Mouse (Mus musculus) limb, embryonic 12.5 days (tissue): Measurements from ENCODE around the gene Themis2. TPM values are rescaled to one million over a fixed set of nuclear protein-coding genes. Genes with fewer than 3 reads are reported as not detected.
"Not testable (repeated sequence)": the region's sequence is repeated elsewhere in the genome, so short reads cannot be mapped to it uniquely, and the experiment has no call there.

Experiments used
- ATAC-seq: fragments of 200-750 bp; cut with Nextera tagmentation; 2 replicates; pipeline ENCODE4 v1.8.0; 2017; ENCODE audit warnings: low read depth, moderate TSS enrichment; ENCODE audit not compliant: insufficient number of reproducible peaks, insufficient read depth, low FRiP score, low TSS enrichment
- H3K27ac ChIP-seq: fragments of 300-500 bp; sonication (generic); 2 replicates; pipeline ENCODE4 v1.5.1; 2016; ENCODE audit warnings: mild to moderate bottlenecking, moderate library complexity
- H3K27me3 ChIP-seq: fragments of 300-500 bp; sonication (generic); 2 replicates; pipeline ENCODE4 v1.6.1; 2016; ENCODE audit warnings: mild to moderate bottlenecking, moderate library complexity
- H3K36me3 ChIP-seq: fragments of 300-500 bp; sonication (generic); 2 replicates; pipeline ENCODE4 v1.6.1; 2016; ENCODE audit warnings: mild to moderate bottlenecking, moderate library complexity
- H3K4me1 ChIP-seq: fragments of 300-500 bp; sonication (generic); replicated peaks from 2 replicates; pipeline ENCODE4 v1.6.1; 2016
- H3K4me2 ChIP-seq: fragments of 300-500 bp; sonication (generic); 2 replicates; pipeline ENCODE4 v1.6.1; 2016; ENCODE audit warnings: mild to moderate bottlenecking, moderate library complexity
- H3K4me3 ChIP-seq: fragments of 300-500 bp; sonication (generic); replicated peaks from 2 replicates; pipeline ENCODE4 v1.5.1; 2016; ENCODE audit warnings: mild to moderate bottlenecking
- H3K9ac ChIP-seq: fragments of 300-500 bp; sonication (generic); replicated peaks from 2 replicates; pipeline ENCODE4 v1.6.1; 2016; ENCODE audit warnings: mild to moderate bottlenecking, moderate library complexity
- H3K9me3 ChIP-seq: fragments of 300-500 bp; sonication (generic); 2 replicates; pipeline ENCODE4 v1.6.1; 2016; ENCODE audit warnings: mild to moderate bottlenecking, moderate library complexity
- WGBS: fragments of 180-500 bp; shearing (Covaris S2); methylation state at CpG from one replicate; pipeline ENCODE4 v1.1.7; 2016; 5-methylcytosine and 5-hydroxymethylcytosine counted together
- polyA plus RNA-seq: library from polyadenylated mRNA; unstranded; fragments of >200 nt; fragmentation: Nextera tagmentation; extraction: Ambion mirVana; gene quantifications from 2 replicates; pipeline ENCODE4 v1.2.1, GENCODE M21; 2016

The Themis2 gene
- polyA plus RNA-seq, 1 experiment from 2014 or later, result 0.24 TPM

GRCm38 (mm10) chr4:132749258-132749982, 46.8 kb downstream of the Themis2 start:
- Histone ChIP-seq H3K27me3 (no peaks in the 10 kb centered on the region), H3K9me3 (no peaks in the 10 kb centered on the region), H3K4me3 (no peak overlapping the region), H3K36me3 (no peaks in the 10 kb centered on the region), H3K27ac (no peak overlapping the region), H3K4me1 (no peaks in the 10 kb centered on the region), H3K4me2 (no peak overlapping the region), H3K9ac (no peak overlapping the region)
- 78% methylated on average over 6 of the region's 6 CpGs for WGBS
- ATAC-seq, result no peak

- Histone ChIP-seq H3K4me3 (no peak overlapping the region), H3K27me3 (no peaks in the 10 kb centered on the region), H3K27ac (no peak overlapping the region), H3K4me2 (no peak overlapping the region), H3K4me1 (no peaks in the 10 kb centered on the region), H3K9me3 (no peaks in the 10 kb centered on the region), H3K36me3 (no peaks in the 10 kb centered on the region), H3K9ac (no peak overlapping the region)
- no peak for ATAC-seq
- 93% methylated on average over 4 of the region's 4 CpGs for WGBS
Observed at GRCm38 (mm10) chr4:132748778-132749177, 47.4 kb downstream of the Themis2 start.

GRCm38 (mm10) chr4:132747664-132748259, 48.4 kb downstream of the Themis2 start:
- Histone ChIP-seq H3K4me3 (no peak overlapping the region), H3K4me2 (no peak overlapping the region), H3K9me3 (no peaks in the 10 kb centered on the region), H3K36me3 (no peaks in the 10 kb centered on the region), H3K9ac (no peak overlapping the region), H3K27me3 (no peaks in the 10 kb centered on the region), H3K4me1 (no peaks in the 10 kb centered on the region), H3K27ac (0 out of 2 replicates have a peak overlapping the region, but pooled peaks have one; percentile 7)
- 65% methylated on average over 9 of the region's 9 CpGs for WGBS
- ATAC-seq, result no peak

DNA sequence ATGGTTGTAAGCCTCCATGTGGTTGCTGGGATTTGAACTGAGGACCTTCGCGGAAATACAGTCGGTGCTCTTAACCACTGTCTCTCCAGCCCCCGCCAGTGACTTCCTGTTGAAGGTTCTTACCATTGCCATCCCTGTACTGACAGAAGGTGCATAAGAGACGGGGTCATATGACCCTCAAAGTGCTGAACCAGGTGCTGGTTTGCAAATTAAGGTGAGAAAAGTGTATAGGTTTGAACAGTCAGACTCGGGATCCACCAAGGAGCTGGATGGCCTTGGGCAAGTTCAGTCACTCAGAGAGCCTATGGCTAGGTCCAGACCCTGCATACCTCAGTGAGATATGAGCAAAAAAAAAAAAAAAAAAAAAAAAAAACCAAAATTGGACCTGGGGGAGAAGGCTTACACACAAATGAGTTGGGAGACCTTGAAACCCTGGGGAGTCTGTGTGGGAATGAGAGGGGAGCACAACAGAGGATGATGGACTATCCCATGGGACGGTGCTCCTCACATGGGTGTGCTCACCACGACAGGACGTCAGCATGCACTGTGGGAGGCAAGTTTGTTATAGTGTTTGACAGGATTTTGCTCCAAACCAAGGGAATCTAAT, 49.2 kb downstream of the Themis2 start:
- Histone ChIP-seq H3K27ac (no peak overlapping the region), H3K9me3 (no peaks in the 10 kb centered on the region)
- WGBS, result 91% methylated on average over 9 of the region's 9 CpGs

DNA sequence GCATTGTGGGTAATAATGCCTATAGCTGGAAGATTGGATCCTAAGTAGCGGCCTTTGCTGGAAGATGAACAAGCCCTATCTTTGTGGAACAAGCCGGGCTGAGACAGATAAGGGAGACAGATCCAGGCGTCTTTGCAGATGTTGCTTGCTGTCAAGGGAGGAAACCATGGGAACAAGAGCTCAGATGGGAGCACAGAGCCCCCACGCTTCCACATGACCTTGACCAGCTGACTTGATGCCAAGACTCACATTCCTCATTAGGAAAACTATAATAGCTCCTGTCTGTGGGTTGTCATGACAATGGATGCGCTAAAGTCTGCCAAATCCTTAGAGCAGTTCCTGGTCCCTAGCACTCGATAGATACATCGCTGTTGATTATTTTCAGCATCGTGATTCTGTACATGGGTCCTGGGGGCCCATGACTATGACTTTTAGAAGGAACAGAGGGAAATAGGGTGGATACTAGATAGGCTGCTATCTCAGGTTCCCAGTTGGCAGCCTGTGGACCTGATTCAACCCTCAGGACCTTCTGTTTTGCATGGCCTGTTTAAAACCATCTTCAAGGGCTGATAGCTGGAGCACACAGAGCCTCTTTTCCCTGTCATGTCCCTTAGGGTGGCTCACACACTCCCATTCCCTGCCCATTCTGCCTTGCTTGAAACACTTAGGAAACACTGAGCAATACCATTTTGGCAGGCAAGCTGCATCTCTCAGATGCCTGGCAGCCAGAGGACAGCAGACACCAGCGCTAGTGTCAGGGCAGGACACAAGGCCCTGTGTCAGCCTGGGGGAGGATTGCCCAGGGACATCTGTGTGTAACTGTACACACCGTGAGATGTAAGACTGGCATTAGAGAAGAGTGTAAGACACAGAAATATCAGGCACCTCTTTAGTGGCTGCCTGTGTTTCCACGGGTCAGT, 51.9 kb downstream of the Themis2 start:
- H3K27ac ChIP-seq, result no peak overlapping the region
- H3K9ac ChIP-seq, result no peak overlapping the region
- no peaks in the 10 kb centered on the region for H3K27me3 ChIP-seq
- H3K4me3 ChIP-seq, result no peak overlapping the region
- H3K4me1 ChIP-seq, result no peaks in the 10 kb centered on the region
- no peaks in the 10 kb centered on the region for H3K9me3 ChIP-seq
- WGBS, result 90% methylated on average over 11 of the region's 11 CpGs
- no peak overlapping the region for H3K4me2 ChIP-seq
- no peaks in the 10 kb centered on the region for H3K36me3 ChIP-seq
- ATAC-seq, result no peak

More for the DNA sequence above, 49.2 kb downstream of the Themis2 start:
- H3K27me3 ChIP-seq, result no peaks in the 10 kb centered on the region
- no peak overlapping the region for H3K9ac ChIP-seq
- no peaks in the 10 kb centered on the region for H3K4me1 ChIP-seq
- no peaks in the 10 kb centered on the region for H3K36me3 ChIP-seq
- H3K4me2 ChIP-seq, result no peak overlapping the region
- no peak overlapping the region for H3K4me3 ChIP-seq
- ATAC-seq, result no peak

- no peaks in the 10 kb centered on the region for H3K9me3 ChIP-seq
- H3K4me3 ChIP-seq, result no peak overlapping the region
- 90% methylated on average over 7 of the region's 7 CpGs for WGBS
- no peaks in the 10 kb centered on the region for H3K4me1 ChIP-seq
- no peak overlapping the region for H3K4me2 ChIP-seq
- H3K36me3 ChIP-seq, result no peaks in the 10 kb centered on the region
- no peak overlapping the region for H3K9ac ChIP-seq
- H3K27me3 ChIP-seq, result no peaks in the 10 kb centered on the region
- ATAC-seq, result no peak
- no peak overlapping the region for H3K27ac ChIP-seq
Observed at GRCm38 (mm10) chr4:132741491-132741890, 54.7 kb downstream of the Themis2 start.

DNA sequence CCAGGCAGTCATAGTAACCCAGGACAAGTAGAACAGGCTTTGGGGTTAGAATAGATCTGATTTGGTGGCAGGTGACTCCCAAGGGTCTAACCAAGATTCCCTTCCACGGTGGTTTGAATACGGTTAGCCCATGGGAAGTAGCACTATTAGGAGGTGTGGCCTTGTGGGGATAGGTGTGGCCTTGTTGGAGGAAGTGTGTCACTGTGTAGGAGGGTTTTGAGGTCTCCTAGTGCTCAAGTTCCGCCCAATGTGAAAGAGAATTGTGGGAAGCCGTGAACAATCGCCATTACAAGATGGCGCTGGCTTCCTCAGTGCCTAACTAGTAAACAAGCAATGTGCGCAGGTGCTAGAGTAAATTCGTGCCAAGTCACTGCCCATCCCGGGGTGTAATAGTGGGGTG, 59.0 kb downstream of the Themis2 start:
- ATAC-seq, H3K36me3 ChIP-seq, H3K9ac ChIP-seq, H3K4me3 ChIP-seq, H3K4me1 ChIP-seq, H3K4me2 ChIP-seq, H3K27ac ChIP-seq, H3K27me3 ChIP-seq, H3K9me3 ChIP-seq: not testable (repeated sequence)
- WGBS, result 92% methylated on average over 9 of the region's 9 CpGs

GRCm38 (mm10) chr4:132735894-132736293, 60.3 kb downstream of the Themis2 start:
- Histone ChIP-seq H3K9ac (no peak overlapping the region), H3K36me3 (no peaks in the 10 kb centered on the region), H3K4me1 (peaks cover 10% of the 10 kb centered on the region), H3K9me3 (no peaks in the 10 kb centered on the region), H3K27ac (no peak overlapping the region), H3K4me2 (no peak overlapping the region), H3K4me3 (no peak overlapping the region), H3K27me3 (no peaks in the 10 kb centered on the region)
- WGBS, result 71% methylated on average over 3 of the region's 3 CpGs
- no peak for ATAC-seq

DNA sequence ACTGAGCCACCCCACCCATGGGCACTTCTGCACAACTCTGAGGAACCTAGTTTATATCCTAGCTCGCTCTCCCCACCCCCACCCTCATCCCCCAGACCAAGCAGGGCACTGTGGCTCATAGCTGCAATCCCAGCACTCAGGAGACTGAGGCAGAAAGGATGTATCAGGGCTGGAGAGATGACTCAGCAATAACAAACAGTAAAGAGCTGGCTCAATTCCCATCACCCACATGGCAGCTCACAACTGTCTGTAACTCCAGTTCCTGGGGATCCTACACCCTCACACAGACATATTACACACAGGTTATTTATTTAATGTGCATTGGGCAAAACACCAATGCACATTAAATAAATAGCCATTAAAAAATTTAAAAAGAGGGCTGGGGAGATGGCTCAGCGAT, 60.8 kb downstream of the Themis2 start:
- no peaks in the 10 kb centered on the region for H3K27me3 ChIP-seq
- H3K36me3 ChIP-seq, result no peaks in the 10 kb centered on the region
- H3K4me2 ChIP-seq, result no peak overlapping the region
- no peak for ATAC-seq
- no peak overlapping the region for H3K4me3 ChIP-seq
- no peak overlapping the region for H3K9ac ChIP-seq
- peaks cover 10% of the 10 kb centered on the region for H3K4me1 ChIP-seq
- no peak overlapping the region for H3K27ac ChIP-seq
- WGBS, result 87% methylated on average over 2 of the region's 2 CpGs
- no peaks in the 10 kb centered on the region for H3K9me3 ChIP-seq

DNA sequence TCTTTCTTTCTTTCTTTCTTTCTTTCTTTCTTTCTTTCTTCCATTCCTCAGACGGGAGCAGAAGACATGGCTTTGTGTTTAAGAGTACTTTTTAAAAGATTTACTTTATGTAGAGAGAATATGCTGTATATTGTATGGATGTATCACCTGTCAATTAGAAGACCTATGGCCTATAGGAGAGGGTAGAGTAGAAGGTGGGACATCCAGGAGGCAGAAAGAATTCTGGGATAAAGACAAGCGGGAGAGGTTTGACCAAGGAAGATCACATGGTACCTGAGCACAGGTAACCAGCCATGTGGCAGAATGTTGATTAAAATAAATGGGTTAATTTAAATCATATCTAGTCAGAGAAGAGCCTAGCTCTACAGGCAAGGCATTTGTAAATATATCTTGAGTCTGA, 61.4 kb downstream of the Themis2 start:
- Histone ChIP-seq H3K36me3 (no peaks in the 10 kb centered on the region), H3K4me2 (no peak overlapping the region), H3K9ac (no peak overlapping the region), H3K4me3 (no peak overlapping the region), H3K27me3 (no peaks in the 10 kb centered on the region), H3K9me3 (no peaks in the 10 kb centered on the region), H3K4me1 (peaks cover 10% of the 10 kb centered on the region), H3K27ac (no peak overlapping the region)
- no peak for ATAC-seq
- 86% methylated on average over 2 of the region's 2 CpGs for WGBS
